ENCODE assay signal across 9 mouse cellular contexts in genomic region chr9:97322846-97323245, GRCm38 (mm10). TPM values are rescaled to one million over a fixed set of nuclear protein-coding genes. Genes with fewer than 3 reads are reported as not detected.
DNase-seq lines count a peak whose midpoint lies in the region; ATAC-seq and TF ChIP-seq lines count a peak whose summit lies in the region.
"Had no signal": no experiment of that assay in that cellular context is flagged by ENCODE, and none has a peak within 500 bp of the region (broad histone marks: within the 10 kb centered on the region; RNA-seq: fewer than 3 reads in every experiment).

No protein-coding gene starts in this region.

- DNase-seq in frontal cortex, postnatal 14 days (ENCODE audit: low spot score in 2 of 2): no peak
- DNase-seq in liver, embryonic 14.5 days (ENCODE audit: low read depth in 3 of 3, low spot score in 3 of 3): no peak
- DNase-seq in adipocyte (ENCODE audit: low spot score): peak; percentile 35
- DNase-seq in lung, postnatal 25 days (ENCODE audit: low spot score): peak; percentile 42
- DNase-seq in yolk sac, embryonic 10.5 days (ENCODE audit: low spot score): no peak
- no peak for DNase-seq in cerebellum, adult 11-12 months

- no peak overlapping the region for H3K27ac ChIP-seq in liver, embryonic 14.5 days
- no peak overlapping the region for H3K27ac ChIP-seq in liver, embryonic 12.5 days

- H3K9ac ChIP-seq in liver, embryonic 14.5 days (replicated peaks): no peak overlapping the region
- H3K9ac ChIP-seq in liver, embryonic 12.5 days: no peak overlapping the region

- WGBS in liver, embryonic 14.5 days (ENCODE audit: insufficient replicate concordance): 46% methylated on average over 3 of the region's 3 CpGs
- 61% methylated on average over 3 of the region's 3 CpGs for WGBS in liver, embryonic 12.5 days (ENCODE audit: insufficient replicate concordance)

- no peak overlapping the region for H3K4me3 ChIP-seq in liver, embryonic 14.5 days (ENCODE audit: insufficient read depth in 1 of 2, low read depth in 2 of 2, low read length in 2 of 2)
- no peak overlapping the region for H3K4me3 ChIP-seq in liver, embryonic 12.5 days

- ATAC-seq in frontal cortex, adult (ENCODE audit: low TSS enrichment): peak; percentile 69; the same call in 1 of the 2 replicates
- no peak for ATAC-seq in liver, embryonic 14.5 days (ENCODE audit: insufficient read depth)
- no peak for ATAC-seq in liver, embryonic 12.5 days

- H3K9me3 ChIP-seq in liver, embryonic 14.5 days (ENCODE audit: control insufficient read depth, low read length): no peaks in the 10 kb centered on the region
- no peaks in the 10 kb centered on the region for H3K9me3 ChIP-seq in liver, embryonic 12.5 days (replicated peaks)

- H3K4me2 ChIP-seq in liver, embryonic 14.5 days (ENCODE audit: low read depth): no peak overlapping the region
- no peak overlapping the region for H3K4me2 ChIP-seq in liver, embryonic 12.5 days

- no peaks in the 10 kb centered on the region for H3K27me3 ChIP-seq in liver, embryonic 14.5 days (ENCODE audit: control insufficient read depth, insufficient read depth, low read length)
- H3K27me3 ChIP-seq in liver, embryonic 12.5 days (replicated peaks): no peaks in the 10 kb centered on the region

- no peak for TF ChIP-seq EP300 in liver, embryonic 14.5 days (IDR thresholded peaks at IDR 0.05; ENCODE audit: low read depth)

- H3K4me1 ChIP-seq in liver, embryonic 14.5 days (replicated peaks; ENCODE audit: control insufficient read depth in 2 of 2, insufficient read depth in 2 of 2, low read length in 1 of 2): no peaks in the 10 kb centered on the region
- no peaks in the 10 kb centered on the region for H3K4me1 ChIP-seq in liver, embryonic 12.5 days

- TF ChIP-seq CTCF in liver, embryonic 14.5 days (IDR thresholded peaks at IDR 0.05; ENCODE audit: low read depth): peak; percentile 50

- H3K36me3 ChIP-seq in liver, embryonic 14.5 days (replicated peaks; ENCODE audit: control insufficient read depth, insufficient read depth, low read depth): no peaks in the 10 kb centered on the region
- no peaks in the 10 kb centered on the region for H3K36me3 ChIP-seq in liver, embryonic 12.5 days

RNA-seq across cellular contexts. Expression of gene Trim42, which starts 46.9 kb away (rescaled TPM):
- not detected in 2 replicates for polyA plus RNA-seq in liver, embryonic 14.5 days (2012; rRNA removed)
- polyA plus RNA-seq in liver, embryonic 14.5 days (2014; fragmentation: Nextera tagmentation; extraction: Ambion mirVana): not detected in 2 replicates
- not detected in 2 replicates for polyA plus RNA-seq in liver, embryonic 12.5 days (2016; fragmentation: Nextera tagmentation; extraction: Ambion mirVana)
- polyA plus RNA-seq: neural tube, embryonic 14.5 days had no signal

Comparison
In these comparisons a context has a peak if more than half of its experiments do, and no peak if none do; other contexts are left out.
1. DNase-seq: peak in adipocyte (single experiment) and lung, postnatal 25 days (single experiment); none in frontal cortex, postnatal 14 days (0 of 2), liver, embryonic 14.5 days (0 of 3), yolk sac, embryonic 10.5 days (single experiment) and cerebellum, adult 11-12 months (single experiment).